Mouse (Mus musculus) CH12F3 (cell line): Measurements from ENCODE around the gene Cela1.

ENCODE experiments used
- in situ Hi-C: fragments of 300-500 bp; cut with MboI; formaldehyde crosslinking; loops from 2 replicates; pipeline ENCODE4 v1.14.3; 2020; ENCODE audit warnings: low sequenced_read_pairs

Cela1 gene

GRCm38 (mm10) chr15:100687430-100687971 lies at the start of gene Cela1:
Cela1 (minus strand) TSS chr15:100687921.
- in situ Hi-C loops = loop anchor here (25.0 kb wide), 1 partner anchor 150 kb away; no protein-coding TSS in a partner anchor

- in situ Hi-C loops = no loop called here
Observed at GRCm38 (mm10) chr15:100735953-100736300, 48.2 kb upstream of the Cela1 start.

GRCm38 (mm10) chr15:100735095-100735952 lies 47.6 kb upstream of the Cela1 start:
- in situ Hi-C loops = no loop called here

GRCm38 (mm10) chr15:100732580-100732979 lies 44.9 kb upstream of the Cela1 start:
- in situ Hi-C loops = no loop called here

GRCm38 (mm10) chr15:100731081-100731480 lies 43.4 kb upstream of the Cela1 start:
- in situ Hi-C loops = no loop called here

GRCm38 (mm10) chr15:100729281-100729985 lies 41.7 kb upstream of the Cela1 start, which contains the start of gene Galnt6:
Galnt6 (minus strand) TSS chr15:100729376.
- in situ Hi-C loops = no loop called here

GRCm38 (mm10) chr15:100728586-100728985 lies 40.9 kb upstream of the Cela1 start:
- in situ Hi-C loops = no loop called here

- in situ Hi-C loops = no loop called here
Observed at GRCm38 (mm10) chr15:100727834-100728233, 40.1 kb upstream of the Cela1 start.

GRCm38 (mm10) chr15:100726721-100727120 lies 39.0 kb upstream of the Cela1 start:
- in situ Hi-C loops = no loop called here

- in situ Hi-C loops = no loop called here
Observed at GRCm38 (mm10) chr15:100723505-100723904, 35.8 kb upstream of the Cela1 start.

GRCm38 (mm10) chr15:100722564-100722963 lies 34.8 kb upstream of the Cela1 start:
- in situ Hi-C loops = no loop called here

- in situ Hi-C loops = no loop called here
Observed at GRCm38 (mm10) chr15:100722026-100722425, 34.3 kb upstream of the Cela1 start.

- in situ Hi-C loops = no loop called here
Observed at GRCm38 (mm10) chr15:100721445-100721844, 33.7 kb upstream of the Cela1 start.

GRCm38 (mm10) chr15:100720066-100720465 lies 32.3 kb upstream of the Cela1 start:
- in situ Hi-C loops = no loop called here

GRCm38 (mm10) chr15:100719217-100719616 lies 31.5 kb upstream of the Cela1 start:
- in situ Hi-C loops = no loop called here

GRCm38 (mm10) chr15:100718572-100718971 lies 30.9 kb upstream of the Cela1 start:
- in situ Hi-C loops = no loop called here

GRCm38 (mm10) chr15:100717933-100718332 lies 30.2 kb upstream of the Cela1 start:
- in situ Hi-C loops = no loop called here

GRCm38 (mm10) chr15:100715399-100715993 lies 27.8 kb upstream of the Cela1 start:
- in situ Hi-C loops = no loop called here

- in situ Hi-C loops = no loop called here
Observed at GRCm38 (mm10) chr15:100714470-100714869, 26.7 kb upstream of the Cela1 start.

- in situ Hi-C loops = no loop called here
Observed at GRCm38 (mm10) chr15:100710838-100711237, 23.1 kb upstream of the Cela1 start.

GRCm38 (mm10) chr15:100708433-100709078 lies 20.8 kb upstream of the Cela1 start:
- in situ Hi-C loops = no loop called here
